Mouse (Mus musculus): ENCODE data around the gene Nolc1.
A peak's percentile ranks its signal among the peaks of the same experiment; 100 is the strongest.

Nolc1 gene

DNA sequence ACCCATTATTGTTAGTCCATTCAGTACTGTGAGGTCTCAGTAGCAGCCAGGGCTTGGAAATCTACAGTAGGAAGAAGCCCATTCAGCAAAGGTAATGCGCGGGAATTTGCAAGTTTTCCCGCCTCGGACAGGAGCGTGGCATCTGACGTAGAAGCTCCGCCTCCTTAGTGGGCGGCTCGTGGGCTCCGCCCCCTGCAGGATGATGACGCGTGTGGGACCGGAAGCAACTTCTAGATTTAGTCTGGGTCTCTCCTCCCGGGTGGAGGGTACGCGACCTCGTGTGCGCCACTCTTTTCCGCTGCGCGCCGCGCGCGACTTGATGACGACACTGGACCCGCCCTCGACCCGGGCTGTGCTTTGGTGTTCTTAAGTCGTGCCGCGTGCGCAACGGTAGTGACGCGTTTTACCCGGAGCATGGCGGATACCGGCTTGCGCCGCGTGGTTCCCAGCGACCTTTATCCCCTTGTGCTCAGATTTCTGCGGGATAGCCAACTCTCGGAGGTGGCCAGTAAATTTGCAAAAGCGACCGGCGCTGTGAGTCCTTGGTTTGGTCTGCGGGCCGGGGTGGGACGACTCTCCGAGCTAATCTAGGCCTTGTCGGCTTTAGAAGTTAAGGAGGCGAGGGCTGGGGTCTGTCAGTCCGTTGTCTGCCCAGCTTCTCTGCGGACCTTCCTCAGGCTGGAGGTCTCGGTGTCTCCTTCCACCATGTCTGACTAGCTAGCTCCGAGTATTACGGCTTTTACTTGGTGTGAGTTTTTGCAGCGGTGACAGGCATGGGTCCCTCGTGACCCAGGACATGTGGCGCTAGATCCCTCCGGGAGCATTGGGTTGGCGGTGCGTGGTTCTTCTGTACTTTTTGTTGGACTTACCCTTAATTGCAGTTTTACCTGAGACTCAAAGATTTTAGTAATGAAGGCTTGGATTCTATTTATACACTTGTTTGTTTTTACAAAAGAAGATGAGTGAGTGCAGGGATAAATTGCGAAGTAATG, at the start of gene Nolc1:
Gene Nolc1, plus strand, starts transcription at position 248 of the 992 bp plus-strand sequence.
- peak; percentile 98 for DNase-seq (ENCODE audit: low spot score)

- no peak for DNase-seq (ENCODE audit: low spot score)
Measured at GRCm38 (mm10) chr19:46026567-46026966, 49.1 kb upstream of the Nolc1 start.

GRCm38 (mm10) chr19:46028747-46029320, 46.8 kb upstream of the Nolc1 start:
- peak; percentile 48 for DNase-seq (ENCODE audit: low spot score)

GRCm38 (mm10) chr19:46029652-46030051, 46.0 kb upstream of the Nolc1 start:
- DNase-seq (ENCODE audit: low spot score): no peak

GRCm38 (mm10) chr19:46030196-46030983, 45.3 kb upstream of the Nolc1 start:
- no peak for DNase-seq (ENCODE audit: low spot score)

DNA sequence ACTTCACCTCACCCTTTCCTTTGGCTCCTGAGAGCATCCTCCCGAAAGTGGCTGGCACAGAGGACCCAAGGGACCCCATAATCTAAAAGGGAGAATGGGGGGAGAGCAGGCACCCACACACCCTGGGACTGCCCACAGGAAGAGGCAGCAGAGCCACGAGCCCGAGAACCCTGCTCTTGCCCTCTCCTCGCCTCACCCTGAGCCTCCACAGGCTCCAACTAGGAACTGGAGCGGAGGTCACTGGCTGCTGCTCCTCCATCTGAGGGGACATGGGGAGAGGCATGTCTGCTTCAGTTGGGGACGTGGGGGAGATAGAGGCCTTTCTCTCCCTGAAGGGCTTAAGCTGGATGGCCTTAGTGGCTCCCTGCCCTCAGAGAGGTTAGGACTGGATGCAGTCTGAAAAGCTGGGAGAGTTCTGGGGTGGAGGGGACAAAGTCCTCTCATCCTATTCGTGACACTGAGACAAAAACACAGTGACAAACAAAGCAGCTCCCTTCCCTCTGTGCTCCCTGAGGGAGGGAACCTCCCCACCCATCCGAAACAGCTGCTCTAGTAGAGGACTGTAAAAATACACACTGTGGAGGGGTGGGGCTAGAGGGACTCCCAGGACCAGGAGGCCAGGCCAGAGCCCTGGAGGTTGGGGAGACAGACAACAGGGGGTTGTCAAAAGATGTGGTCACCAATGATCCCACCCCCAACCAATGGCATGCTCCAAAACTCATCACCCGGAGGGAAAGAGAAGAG, 43.8 kb upstream of the Nolc1 start:
- no peak for DNase-seq (ENCODE audit: low spot score)

- no peak for DNase-seq (ENCODE audit: low spot score)
Measured at GRCm38 (mm10) chr19:46032731-46033510, 42.7 kb upstream of the Nolc1 start.

GRCm38 (mm10) chr19:46033911-46034310, 41.8 kb upstream of the Nolc1 start:
- no peak for DNase-seq (ENCODE audit: low spot score)

DNA sequence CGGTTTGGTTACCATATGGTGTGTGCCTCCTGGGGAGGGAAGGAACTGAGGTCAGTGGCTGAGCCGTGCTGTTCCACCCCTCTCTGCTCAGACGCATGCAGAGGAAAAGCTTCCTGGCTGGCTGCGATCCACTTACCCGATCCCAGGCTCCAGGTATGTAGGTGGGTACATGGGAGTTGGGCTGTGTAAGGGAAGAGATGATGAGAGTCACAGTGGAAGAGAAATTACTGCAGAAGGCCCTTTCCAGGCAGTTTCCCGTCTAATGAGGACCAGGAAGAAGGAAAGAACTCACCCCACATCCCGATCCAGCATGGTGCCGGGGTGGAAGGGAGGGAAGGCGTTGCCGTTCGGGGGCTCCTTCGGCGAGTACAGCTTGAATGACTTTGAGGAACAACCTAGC, 39.7 kb upstream of the Nolc1 start:
- DNase-seq (ENCODE audit: low spot score): no peak

- DNase-seq (ENCODE audit: low spot score): peak; percentile 51
Measured at GRCm38 (mm10) chr19:46036477-46037242, 39.0 kb upstream of the Nolc1 start.

GRCm38 (mm10) chr19:46037243-46037924, 38.3 kb upstream of the Nolc1 start:
- DNase-seq (ENCODE audit: low spot score): no peak

- no peak for DNase-seq (ENCODE audit: low spot score)
Measured at GRCm38 (mm10) chr19:46037925-46038850, 37.5 kb upstream of the Nolc1 start.

- DNase-seq (ENCODE audit: low spot score): no peak
Measured at GRCm38 (mm10) chr19:46038851-46039260, 36.8 kb upstream of the Nolc1 start.

DNA sequence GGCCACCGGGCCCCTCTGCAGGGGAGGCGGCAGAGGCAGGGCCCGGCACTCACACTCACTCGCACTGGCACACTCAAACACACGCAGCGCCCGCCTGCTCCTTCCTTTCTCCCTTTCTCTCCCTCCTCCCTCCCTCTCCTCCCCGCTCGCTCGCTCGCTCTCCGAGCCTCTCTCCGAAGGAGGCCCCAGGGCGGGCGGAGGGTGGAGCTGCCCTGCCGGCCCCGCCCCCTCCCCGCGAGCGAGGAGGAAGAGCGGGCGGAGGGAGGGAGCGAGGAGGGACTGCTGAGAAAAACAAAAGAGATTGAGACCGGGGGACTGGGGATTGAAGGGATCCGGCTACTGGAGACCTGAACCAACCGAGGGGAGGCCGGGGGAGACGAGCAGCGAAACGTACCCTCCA, 36.2 kb upstream of the Nolc1 start:
- peak; percentile 94 for DNase-seq (ENCODE audit: low spot score)

GRCm38 (mm10) chr19:46040149-46040902, 35.3 kb upstream of the Nolc1 start:
- no peak for DNase-seq (ENCODE audit: low spot score)

- no peak for DNase-seq (ENCODE audit: low spot score)
Measured at GRCm38 (mm10) chr19:46041299-46041932, 34.2 kb upstream of the Nolc1 start.

- peak; percentile 91 for DNase-seq (ENCODE audit: low spot score)
Measured at GRCm38 (mm10) chr19:46041933-46042475, 33.7 kb upstream of the Nolc1 start.

All from retina, embryonic 14.5 days (tissue).